Mouse (Mus musculus) megakaryocyte, adult 5-6 weeks (primary cell): ENCODE measurements around the gene Mfsd2a. TPM values are rescaled to one million over a fixed set of nuclear protein-coding genes. Genes with fewer than 3 reads are reported as not detected.

Experiments
- total RNA-seq, 2 experiments: library from RNA; stranded (forward) in 1 of 2; stranded (reverse) in 1 of 2; fragments of 153-499, 151-499 nt in 1 of 2; fragments of 221-1000, 200-1000 nt in 1 of 2; gene quantifications; 2 replicates each; pipeline versions ENCODE4 v1.2.3 to v1.2.4; 2015 to 2017

Mfsd2a gene
- total RNA-seq, 2 experiments from 2014 or later = 0.15 TPM; not detected in 1

Other genes with a start within 250 kb of the Mfsd2a start
- 125 and 133 TPM in 2 replicates for gene Ppt1, start 124.9 kb downstream of the Mfsd2a start, total RNA-seq (2015)
- 95.0 and 101 TPM in 2 replicates for gene Ppt1, start 124.9 kb downstream of the Mfsd2a start, total RNA-seq (2017)
- 417 and 420 TPM in 2 replicates for gene Cap1, start 75.1 kb downstream of the Mfsd2a start, total RNA-seq (2015)
- gene Cap1, start 75.1 kb downstream of the Mfsd2a start, total RNA-seq (2017) = 551 and 589 TPM in 2 replicates
- 2.6 and 4.0 TPM in 2 replicates for gene Mycl, start 34.5 kb upstream of the Mfsd2a start, total RNA-seq (2015)
- gene Mycl, start 34.5 kb upstream of the Mfsd2a start, total RNA-seq (2017) = 0.81 and 3.3 TPM in 2 replicates
- gene Trit1, start 55.4 kb upstream of the Mfsd2a start, total RNA-seq (2015) = 10.7 and 16.5 TPM in 2 replicates
- 21.0 and 22.3 TPM in 2 replicates for gene Trit1, start 55.4 kb upstream of the Mfsd2a start, total RNA-seq (2017)
- not detected in 2 replicates for gene Bmp8b, start 144.0 kb upstream of the Mfsd2a start, total RNA-seq (2015)
- gene Bmp8b, start 144.0 kb upstream of the Mfsd2a start, total RNA-seq (2017) = not detected in 2 replicates
- gene Oxct2b, start 155.1 kb upstream of the Mfsd2a start, total RNA-seq (2015) = not detected in 2 replicates
- 0.12 TPM in 1 of 2 replicates, not detected in the other for gene Oxct2b, start 155.1 kb upstream of the Mfsd2a start, total RNA-seq (2017)
- 20.0 and 21.0 TPM in 2 replicates for gene Ppie, start 178.8 kb upstream of the Mfsd2a start, total RNA-seq (2015)
- 27.3 and 29.8 TPM in 2 replicates for gene Ppie, start 178.8 kb upstream of the Mfsd2a start, total RNA-seq (2017)
- gene Hpcal4, start 222.0 kb upstream of the Mfsd2a start, total RNA-seq (2015) = not detected in 2 replicates
- gene Hpcal4, start 222.0 kb upstream of the Mfsd2a start, total RNA-seq (2017) = not detected in 2 replicates
- not detected in 2 replicates for gene Nt5c1a, start 240.3 kb upstream of the Mfsd2a start, total RNA-seq (2015)
- not detected in 2 replicates for gene Nt5c1a, start 240.3 kb upstream of the Mfsd2a start, total RNA-seq (2017)